Mouse (Mus musculus) lung, embryonic 16.5 days (tissue): ENCODE measurements around the gene Rassf1. TPM values are rescaled to one million over a fixed set of nuclear protein-coding genes. Genes with fewer than 3 reads are reported as not detected.

Experiments used
- ATAC-seq: fragments of 200-750 bp; cut with Nextera tagmentation; 2 replicates; pipeline ENCODE4 v1.8.0; 2017; ENCODE audit warnings: low read depth, mild to moderate bottlenecking, moderate library complexity
- H3K27ac ChIP-seq: fragments of 300-500 bp; sonication (generic); 2 replicates; pipeline ENCODE4 v1.5.1; 2014; ENCODE audit warnings: mild to moderate bottlenecking, control low read depth, low read length
- H3K27me3 ChIP-seq: fragments of 300-500 bp; sonication (generic); 2 replicates; pipeline ENCODE4 v1.6.1; 2014; ENCODE audit warnings: low read depth, low read length, mixed read lengths; ENCODE audit not compliant: control insufficient read depth, insufficient read depth
- H3K36me3 ChIP-seq: fragments of 300-500 bp; sonication (generic); 2 replicates; pipeline ENCODE4 v1.6.1; 2014; ENCODE audit warnings: low read length; ENCODE audit not compliant: control insufficient read depth, insufficient read depth
- H3K4me1 ChIP-seq: fragments of 300-500 bp; sonication (generic); replicated peaks from 2 replicates; pipeline ENCODE4 v1.6.1; 2014; ENCODE audit warnings: low read length, mixed read lengths; ENCODE audit not compliant: control insufficient read depth, insufficient read depth
- H3K4me2 ChIP-seq: fragments of 300-500 bp; sonication (generic); 2 replicates; pipeline ENCODE4 v1.6.1; 2014; ENCODE audit warnings: low read depth, low read length, control low read depth
- H3K4me3 ChIP-seq: fragments of 300-500 bp; sonication (generic); 2 replicates; pipeline ENCODE4 v1.5.1; 2014; ENCODE audit warnings: mild to moderate bottlenecking, low read length, control low read depth
- H3K9ac ChIP-seq: fragments of 300-500 bp; sonication (generic); 2 replicates; pipeline ENCODE4 v1.6.1; 2014; ENCODE audit warnings: low read length, control low read depth
- H3K9me3 ChIP-seq: fragments of 300-500 bp; sonication (generic); 2 replicates; pipeline ENCODE4 v1.6.1; 2016; ENCODE audit warnings: low read length; ENCODE audit not compliant: control insufficient read depth
- WGBS: fragments of 180-500 bp; shearing (Covaris S2); extraction: QIAGEN DNeasy Blood & Tissue Kit; methylation state at CpG from one replicate; pipeline ENCODE4 v1.1.7; 2014; 5-methylcytosine and 5-hydroxymethylcytosine counted together
- polyA plus RNA-seq: library from polyadenylated mRNA; unstranded; fragments of >200 nt; fragmentation: Nextera tagmentation; extraction: Ambion mirVana; gene quantifications from 2 replicates; pipeline ENCODE4 v1.2.1, GENCODE M21; 2015

Rassf1 gene
- polyA plus RNA-seq, 1 experiment from 2014 or later, result 55.4 TPM

DNA sequence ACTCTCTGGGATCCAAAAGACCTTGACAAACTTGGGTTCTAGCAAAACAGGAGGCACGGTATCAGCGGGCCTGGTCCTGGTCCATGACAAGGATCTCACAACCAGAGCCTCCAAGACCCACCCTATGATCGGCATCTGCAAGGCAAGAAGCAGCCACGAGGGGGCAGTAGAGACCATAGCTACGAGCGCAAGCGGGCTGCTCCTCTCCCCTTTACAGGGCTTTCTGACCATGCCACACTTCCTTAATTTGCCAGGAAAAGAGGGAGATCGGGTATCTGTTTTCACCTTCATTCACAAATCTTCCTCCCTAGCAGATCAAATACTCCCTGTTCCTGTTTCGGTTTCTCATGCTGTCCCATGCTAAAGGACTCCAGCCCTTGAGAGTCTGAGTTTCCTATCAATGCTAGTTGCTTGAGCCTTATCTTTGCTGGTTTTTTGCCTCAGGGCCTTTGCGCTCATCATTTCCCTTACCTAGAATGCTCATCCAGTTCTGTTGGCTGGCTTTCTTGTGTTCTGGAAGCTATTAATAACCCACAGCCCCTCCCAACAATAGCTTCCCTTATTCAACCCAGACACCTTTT, 50.8 kb downstream of the Rassf1 start:
- Histone ChIP-seq H3K4me3 (no peak overlapping the region), H3K9ac (peak overlapping the region; percentile 46), H3K36me3 (no peaks in the 10 kb centered on the region), H3K4me2 (no peak overlapping the region), H3K9me3 (no peaks in the 10 kb centered on the region), H3K27ac (no peak overlapping the region), H3K27me3 (no peaks in the 10 kb centered on the region), H3K4me1 (peaks cover 17% of the 10 kb centered on the region)
- peak; percentile 71 for ATAC-seq
- WGBS, result 8% methylated on average over 10 of the region's 10 CpGs

DNA sequence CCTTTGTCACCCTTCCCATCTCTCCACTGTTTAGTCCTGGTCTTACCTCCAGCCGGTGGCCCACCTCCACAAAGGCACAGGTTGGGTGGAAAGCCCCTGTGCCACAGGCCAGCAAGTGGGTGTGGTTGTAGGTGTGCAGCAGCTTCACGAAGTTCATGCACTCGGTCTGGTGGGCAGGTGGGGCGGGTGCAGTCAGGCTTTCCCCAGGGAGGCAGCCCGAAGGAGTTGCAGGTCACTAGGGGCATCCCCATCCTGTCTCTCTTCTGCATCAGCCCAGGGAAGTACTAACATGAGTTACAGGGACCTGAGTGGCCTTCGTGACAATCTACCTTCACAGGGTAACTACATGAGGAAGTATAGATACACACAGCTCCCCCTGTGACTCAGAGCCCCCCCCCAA, 51.9 kb downstream of the Rassf1 start:
- H3K4me3 ChIP-seq, result no peak overlapping the region
- 75% methylated on average over 6 of the region's 6 CpGs for WGBS
- peaks cover 24% of the 10 kb centered on the region for H3K4me1 ChIP-seq

DNA sequence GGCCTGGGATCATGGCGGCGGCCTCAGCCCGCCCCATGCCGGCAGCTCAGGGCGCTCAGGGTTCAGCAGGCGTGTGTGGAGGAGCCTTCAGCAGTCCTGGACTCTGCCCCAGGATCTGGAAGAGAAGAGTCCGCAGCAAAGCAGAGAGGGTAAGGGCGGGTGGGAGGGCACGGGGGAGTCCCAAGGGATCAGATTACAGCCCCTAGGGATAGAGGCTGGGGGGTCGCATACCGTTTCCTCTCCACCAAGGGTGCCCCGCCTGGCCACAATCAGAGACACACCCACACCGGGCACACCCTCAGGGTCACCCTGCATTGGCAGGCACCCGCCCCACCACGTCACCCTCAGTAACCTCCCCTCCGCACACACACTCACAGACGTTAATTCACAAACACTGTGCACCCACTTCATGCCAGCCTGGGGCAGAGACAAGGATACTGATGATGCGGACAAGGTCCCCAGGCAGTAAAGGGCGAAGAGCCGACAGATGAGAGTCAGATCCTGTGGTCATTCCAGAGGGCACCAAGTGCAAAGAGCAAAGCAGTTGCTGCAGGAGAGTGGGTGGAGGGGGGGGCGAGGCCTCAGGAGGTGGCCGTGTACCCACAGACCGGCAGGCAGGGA, 53.8 kb downstream of the Rassf1 start:
- no peaks in the 10 kb centered on the region for H3K9me3 ChIP-seq
- peak overlapping the region; percentile 81 for H3K27ac ChIP-seq
- peak overlapping the region; percentile 44 for H3K4me2 ChIP-seq
- H3K4me3 ChIP-seq, result peak overlapping the region; percentile 29
- H3K36me3 ChIP-seq, result no peaks in the 10 kb centered on the region
- no peaks in the 10 kb centered on the region for H3K27me3 ChIP-seq
- H3K9ac ChIP-seq, result peak overlapping the region; percentile 60
- peak; percentile 42 for ATAC-seq
- 33% methylated on average over 18 of the region's 23 CpGs for WGBS
- H3K4me1 ChIP-seq, result peaks cover 35% of the 10 kb centered on the region

More for the DNA sequence above, 51.9 kb downstream of the Rassf1 start:
- Histone ChIP-seq H3K27me3 (no peaks in the 10 kb centered on the region), H3K4me2 (no peak overlapping the region), H3K9ac (no peak overlapping the region), H3K36me3 (no peaks in the 10 kb centered on the region), H3K9me3 (no peaks in the 10 kb centered on the region), H3K27ac (no peak overlapping the region)
- no peak for ATAC-seq

GRCm38 (mm10) chr9:107606591-107606990, 55.2 kb downstream of the Rassf1 start:
- Histone ChIP-seq H3K4me2 (peak overlapping the region; percentile 12; the same call in 1 of the 2 replicates), H3K36me3 (no peaks in the 10 kb centered on the region), H3K27ac (peak overlapping the region; percentile 36), H3K9ac (peak overlapping the region; percentile 16), H3K4me3 (peak overlapping the region; percentile 26), H3K27me3 (no peaks in the 10 kb centered on the region), H3K4me1 (peaks cover 41% of the 10 kb centered on the region), H3K9me3 (no peaks in the 10 kb centered on the region)
- ATAC-seq, result no peak
- 9% methylated on average over 9 of the region's 9 CpGs for WGBS

GRCm38 (mm10) chr9:107607036-107607435, 55.7 kb downstream of the Rassf1 start:
- peak overlapping the region; percentile 16 for H3K9ac ChIP-seq
- 58% methylated on average over 2 of the region's 2 CpGs for WGBS
- H3K27ac ChIP-seq, result peak overlapping the region; percentile 36
- no peaks in the 10 kb centered on the region for H3K9me3 ChIP-seq
- H3K4me2 ChIP-seq, result peak overlapping the region; percentile 12; the same call in 1 of the 2 replicates
- H3K36me3 ChIP-seq, result no peaks in the 10 kb centered on the region
- no peaks in the 10 kb centered on the region for H3K27me3 ChIP-seq
- peak overlapping the region; percentile 26 for H3K4me3 ChIP-seq
- H3K4me1 ChIP-seq, result peaks cover 45% of the 10 kb centered on the region
- no peak for ATAC-seq

- Histone ChIP-seq H3K4me3 (no peak overlapping the region), H3K4me2 (no peak overlapping the region), H3K9me3 (no peaks in the 10 kb centered on the region), H3K27ac (peak overlapping the region; percentile 36), H3K4me1 (peaks cover 49% of the 10 kb centered on the region), H3K36me3 (no peaks in the 10 kb centered on the region), H3K27me3 (no peaks in the 10 kb centered on the region), H3K9ac (no peak overlapping the region)
- 26% methylated on average over 9 of the region's 9 CpGs for WGBS
- ATAC-seq, result no peak
Measured at GRCm38 (mm10) chr9:107607653-107608245, 56.4 kb downstream of the Rassf1 start.

GRCm38 (mm10) chr9:107608741-107609432, 57.5 kb downstream of the Rassf1 start, which contains the start of gene Sema3b:
Gene Sema3b, minus strand, starts transcription at chr9:107609229.
- 41% methylated on average over 10 of the region's 12 CpGs for WGBS
- H3K36me3 ChIP-seq, result no peaks in the 10 kb centered on the region
- no peak for ATAC-seq
- no peaks in the 10 kb centered on the region for H3K27me3 ChIP-seq
- no peaks in the 10 kb centered on the region for H3K9me3 ChIP-seq
- H3K9ac ChIP-seq, result peak within 1 kb of the TSS; percentile 24; the same call in 1 of the 2 replicates
- H3K27ac ChIP-seq, result peak within 1 kb of the TSS; percentile 36
- H3K4me2 ChIP-seq, result peak within 1 kb of the TSS; percentile 11; the same call in 1 of the 2 replicates
- no peak within 1 kb of the TSS for H3K4me3 ChIP-seq
- peaks cover 52% of the 10 kb centered on the region for H3K4me1 ChIP-seq

DNA sequence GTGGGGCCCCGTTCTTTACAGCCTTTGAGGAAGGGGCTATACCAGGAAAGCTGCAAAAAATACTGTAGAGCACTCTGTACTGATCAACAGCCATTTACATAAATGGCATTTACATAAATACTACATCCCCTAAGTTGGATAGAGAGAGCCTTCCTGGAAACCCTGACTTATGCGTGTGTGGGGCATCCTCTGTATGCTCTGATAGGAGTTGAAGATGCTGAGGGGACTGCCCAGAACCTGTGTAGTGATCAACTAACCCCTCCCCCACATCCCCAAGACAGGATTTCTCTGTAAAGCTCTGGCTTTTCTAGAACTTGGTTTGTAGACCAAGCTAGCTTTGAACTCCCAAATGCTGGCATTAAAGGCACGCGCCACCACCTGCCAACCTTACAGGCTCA, 58.1 kb downstream of the Rassf1 start:
- Histone ChIP-seq H3K4me1 (peaks cover 49% of the 10 kb centered on the region), H3K9ac (no peak overlapping the region), H3K27me3 (no peaks in the 10 kb centered on the region), H3K4me2 (no peak overlapping the region), H3K4me3 (no peak overlapping the region), H3K36me3 (peaks cover under 1% of the 10 kb centered on the region; the same call in 1 of the 2 replicates), H3K9me3 (no peaks in the 10 kb centered on the region), H3K27ac (no peak overlapping the region)
- ATAC-seq, result no peak
- 63% methylated on average over 4 of the region's 4 CpGs for whole genome bisulfite sequencing
